Mouse (Mus musculus) stomach, embryonic 14.5 days (tissue): ENCODE measurements around the gene Gm4969. TPM values are rescaled to one million over a fixed set of nuclear protein-coding genes. Genes with fewer than 3 reads are reported as not detected.

Source experiments
- ATAC-seq: fragments of 200-750 bp; cut with Nextera tagmentation; 2 replicates; pipeline ENCODE4 v1.8.0; 2017; ENCODE audit warnings: low read depth, moderate TSS enrichment; ENCODE audit not compliant: insufficient number of reproducible peaks, insufficient read depth, low FRiP score
- H3K27ac ChIP-seq: fragments of 300-500 bp; sonication (generic); 2 replicates; pipeline ENCODE4 v1.5.1; 2014; ENCODE audit warnings: mild to moderate bottlenecking, low read length, moderate library complexity, mixed read lengths
- H3K27me3 ChIP-seq: fragments of 300-500 bp; sonication (generic); 2 replicates; pipeline ENCODE4 v1.6.1; 2014; ENCODE audit warnings: low read length, control low read depth, mixed read lengths; ENCODE audit not compliant: control insufficient read depth, insufficient read depth
- H3K36me3 ChIP-seq: fragments of 300-500 bp; sonication (generic); 2 replicates; pipeline ENCODE4 v1.6.1; 2014; ENCODE audit warnings: mild to moderate bottlenecking, control low read depth, low read length, moderate library complexity, mixed read lengths; ENCODE audit not compliant: control insufficient read depth, insufficient read depth
- H3K4me1 ChIP-seq: fragments of 300-500 bp; sonication (generic); 2 replicates; pipeline ENCODE4 v1.6.1; 2014; ENCODE audit warnings: low read length, control low read depth, mixed read lengths; ENCODE audit not compliant: control insufficient read depth, insufficient read depth
- H3K4me2 ChIP-seq: fragments of 300-500 bp; sonication (generic); replicated peaks from 2 replicates; pipeline ENCODE4 v1.6.1; 2014; ENCODE audit warnings: low read depth, low read length, control low read depth
- H3K4me3 ChIP-seq: fragments of 300-500 bp; sonication (generic); 2 replicates; pipeline ENCODE4 v1.5.1; 2014; ENCODE audit warnings: low read depth, low read length, control low read depth
- H3K9ac ChIP-seq: fragments of 300-500 bp; sonication (generic); replicated peaks from 2 replicates; pipeline ENCODE4 v1.6.1; 2014; ENCODE audit warnings: low read depth, mild to moderate bottlenecking, control low read depth, low read length, moderate library complexity, mixed read lengths
- H3K9me3 ChIP-seq: fragments of 300-500 bp; sonication (generic); 2 replicates; pipeline ENCODE4 v1.6.1; 2016; ENCODE audit warnings: low read depth, low read length, control low read depth; ENCODE audit not compliant: control insufficient read depth
- WGBS: fragments of 180-500 bp; shearing (Covaris S2); extraction: QIAGEN DNeasy Blood & Tissue Kit; methylation state at CpG from one replicate; pipeline ENCODE4 v1.1.7; 2014; 5-methylcytosine and 5-hydroxymethylcytosine counted together
- polyA plus RNA-seq: library from polyadenylated mRNA; unstranded; fragments of >200 nt; fragmentation: Nextera tagmentation; extraction: Ambion mirVana; gene quantifications from 2 replicates; pipeline ENCODE4 v1.2.1, GENCODE M21; 2014

The Gm4969 gene
- polyA plus RNA-seq, 1 experiment from 2014 or later, result 4.6 TPM

DNA sequence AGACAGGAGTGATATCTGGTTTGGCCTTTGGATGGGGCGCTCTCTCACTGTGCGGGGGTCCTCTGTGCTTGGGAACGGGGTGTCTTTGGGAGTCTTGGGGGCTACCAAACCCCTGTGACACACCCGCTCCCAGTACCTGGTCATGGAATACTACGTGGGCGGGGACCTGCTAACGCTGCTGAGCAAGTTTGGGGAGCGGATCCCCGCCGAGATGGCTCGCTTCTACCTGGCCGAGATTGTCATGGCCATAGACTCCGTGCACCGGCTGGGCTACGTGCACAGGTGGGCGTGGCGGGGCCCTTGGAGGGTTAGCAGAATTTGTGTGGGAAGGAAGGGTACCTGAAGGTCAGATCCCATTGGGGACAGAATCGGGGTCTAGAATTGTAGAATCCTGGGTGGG lies 31.4 kb downstream of the Gm4969 start:
- no peak for ATAC-seq
- peaks cover 26% of the 10 kb centered on the region for H3K36me3 ChIP-seq
- no peak overlapping the region for H3K9ac ChIP-seq
- H3K4me1 ChIP-seq, result peaks cover 43% of the 10 kb centered on the region
- no peaks in the 10 kb centered on the region for H3K9me3 ChIP-seq
- H3K27ac ChIP-seq, result no peak overlapping the region
- H3K27me3 ChIP-seq, result no peaks in the 10 kb centered on the region
- no peak overlapping the region for H3K4me2 ChIP-seq
- 67% methylated on average over 18 of the region's 18 CpGs for WGBS
- no peak overlapping the region for H3K4me3 ChIP-seq

DNA sequence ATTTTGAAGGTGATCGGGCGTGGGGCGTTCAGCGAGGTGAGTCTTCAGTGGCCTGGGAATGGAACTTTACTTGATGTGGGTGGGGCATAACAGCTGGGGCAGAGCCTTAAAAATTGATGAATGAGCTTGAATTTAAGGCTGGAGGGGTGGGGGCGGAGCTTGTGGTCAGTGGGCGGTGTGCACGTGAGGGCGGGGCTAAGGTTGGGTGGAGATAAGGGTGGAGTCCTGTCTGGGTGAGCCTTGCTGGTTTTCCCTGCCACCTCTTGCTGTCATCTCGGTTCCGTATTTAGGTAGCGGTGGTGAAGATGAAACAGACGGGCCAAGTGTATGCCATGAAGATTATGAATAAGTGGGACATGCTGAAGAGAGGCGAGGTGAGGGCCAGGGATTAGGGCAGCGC lies 32.1 kb downstream of the Gm4969 start:
- Histone ChIP-seq H3K4me3 (peak overlapping the region; percentile 23; the same call in 1 of the 2 replicates), H3K27ac (no peak overlapping the region), H3K27me3 (no peaks in the 10 kb centered on the region), H3K36me3 (peaks cover 33% of the 10 kb centered on the region), H3K9me3 (no peaks in the 10 kb centered on the region), H3K4me2 (peak overlapping the region; percentile 40), H3K4me1 (peaks cover 43% of the 10 kb centered on the region), H3K9ac (0 out of 2 replicates have a peak overlapping the region, but pooled peaks have one; percentile 19)
- WGBS, result 6% methylated on average over 14 of the region's 14 CpGs
- peak; percentile 43; the same call in 1 of the 2 replicates for ATAC-seq

DNA sequence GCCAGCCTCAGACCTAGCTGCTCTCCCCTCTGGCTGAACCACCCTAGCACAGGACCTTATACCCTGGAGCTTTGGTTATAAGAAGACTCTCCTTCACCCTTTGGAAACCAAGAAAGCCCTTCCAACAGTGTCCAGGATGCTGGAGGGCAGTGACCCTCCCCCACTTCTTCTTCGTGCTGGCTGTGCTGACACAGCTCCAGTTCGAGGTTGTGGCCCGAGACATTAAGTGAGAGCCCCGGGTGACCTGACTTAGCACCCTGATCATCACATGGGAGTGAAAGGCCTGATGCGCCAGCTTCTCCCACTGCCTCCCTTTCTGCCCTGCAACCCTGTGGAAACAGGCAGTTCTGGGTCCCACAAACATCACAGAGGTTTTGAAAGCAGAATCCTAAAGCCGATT lies 32.7 kb downstream of the Gm4969 start:
- Histone ChIP-seq H3K4me3 (peak overlapping the region; percentile 23; the same call in 1 of the 2 replicates), H3K36me3 (peaks cover 38% of the 10 kb centered on the region)
- WGBS, result 7% methylated on average over 6 of the region's 6 CpGs

DNA sequence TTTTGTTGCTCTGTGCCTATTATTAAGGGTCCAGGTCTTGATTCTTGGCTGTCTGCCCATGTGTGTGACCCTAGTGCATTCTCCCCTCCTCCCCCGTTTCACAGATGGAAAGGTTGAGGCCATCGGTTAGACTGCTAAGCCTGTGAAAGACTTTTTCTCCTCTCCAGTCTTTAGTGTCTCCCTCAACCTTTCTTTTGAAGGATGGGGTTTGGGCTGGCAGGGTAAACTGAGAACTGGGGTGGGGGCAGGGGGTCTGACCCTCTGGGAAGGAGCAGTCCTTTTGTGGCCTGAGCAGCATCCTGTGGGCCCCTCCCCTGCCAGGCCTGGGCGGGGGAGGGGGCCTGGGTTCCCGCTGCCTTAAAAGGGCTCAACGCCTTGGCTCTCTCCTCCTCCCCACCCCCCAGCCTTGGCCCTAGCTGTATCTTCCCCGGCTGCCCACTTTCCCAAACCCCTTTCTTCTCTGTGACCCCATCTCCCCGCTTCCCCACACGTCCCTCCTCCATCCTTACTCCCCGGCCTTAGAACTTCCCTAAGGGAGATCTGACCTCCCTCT lies 33.2 kb downstream of the Gm4969 start:
- ATAC-seq, result no peak
- Histone ChIP-seq H3K9me3 (no peaks in the 10 kb centered on the region), H3K27me3 (no peaks in the 10 kb centered on the region), H3K36me3 (peaks cover 43% of the 10 kb centered on the region), H3K4me2 (peak overlapping the region; percentile 40), H3K4me3 (peak overlapping the region; percentile 23; the same call in 1 of the 2 replicates), H3K9ac (peak overlapping the region; percentile 19; the same call in 1 of the 2 replicates), H3K4me1 (peaks cover 43% of the 10 kb centered on the region), H3K27ac (peak overlapping the region; percentile 75; the same call in 1 of the 2 replicates)
- WGBS, result 28% methylated on average over 8 of the region's 9 CpGs

More for the DNA sequence above, 32.7 kb downstream of the Gm4969 start:
- Histone ChIP-seq H3K27me3 (no peaks in the 10 kb centered on the region), H3K4me1 (peaks cover 43% of the 10 kb centered on the region), H3K4me2 (peak overlapping the region; percentile 40), H3K9ac (peak overlapping the region; percentile 19; the same call in 1 of the 2 replicates), H3K9me3 (no peaks in the 10 kb centered on the region), H3K27ac (peak overlapping the region; percentile 75; the same call in 1 of the 2 replicates)
- ATAC-seq, result no peak

DNA sequence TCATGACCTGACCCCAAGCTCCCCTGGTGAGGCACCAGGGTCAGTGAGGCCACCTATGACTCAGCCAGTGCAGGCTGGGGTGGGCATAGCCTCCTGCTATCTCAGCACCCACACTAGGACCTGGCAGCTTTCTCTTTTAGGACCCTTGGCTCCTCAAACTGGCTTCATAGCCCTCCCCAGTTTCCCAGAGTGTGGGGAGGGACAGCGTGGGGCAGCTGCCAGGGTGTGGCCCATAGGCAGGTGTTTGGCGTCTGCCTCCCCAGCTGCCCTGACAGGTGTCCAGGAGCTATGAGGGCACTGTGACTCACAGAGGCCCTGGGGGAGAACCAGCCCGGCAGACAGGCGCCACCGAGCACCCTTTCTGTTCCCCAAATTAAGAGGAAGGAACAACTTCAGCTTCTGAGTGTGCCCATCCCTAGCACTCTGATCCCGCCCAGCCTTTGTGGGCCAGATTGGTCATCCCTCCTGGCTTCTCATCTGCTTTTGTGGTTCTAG lies 33.8 kb downstream of the Gm4969 start:
- Histone ChIP-seq H3K27ac (peak overlapping the region; percentile 45; the same call in 1 of the 2 replicates), H3K36me3 (peaks cover 50% of the 10 kb centered on the region), H3K4me3 (peak overlapping the region; percentile 23), H3K9me3 (no peaks in the 10 kb centered on the region), H3K4me2 (peak overlapping the region; percentile 40), H3K9ac (peak overlapping the region; percentile 4; the same call in 1 of the 2 replicates), H3K4me1 (peaks cover 43% of the 10 kb centered on the region), H3K27me3 (no peaks in the 10 kb centered on the region)
- WGBS, result 50% methylated on average over 6 of the region's 6 CpGs
- no peak for ATAC-seq

DNA sequence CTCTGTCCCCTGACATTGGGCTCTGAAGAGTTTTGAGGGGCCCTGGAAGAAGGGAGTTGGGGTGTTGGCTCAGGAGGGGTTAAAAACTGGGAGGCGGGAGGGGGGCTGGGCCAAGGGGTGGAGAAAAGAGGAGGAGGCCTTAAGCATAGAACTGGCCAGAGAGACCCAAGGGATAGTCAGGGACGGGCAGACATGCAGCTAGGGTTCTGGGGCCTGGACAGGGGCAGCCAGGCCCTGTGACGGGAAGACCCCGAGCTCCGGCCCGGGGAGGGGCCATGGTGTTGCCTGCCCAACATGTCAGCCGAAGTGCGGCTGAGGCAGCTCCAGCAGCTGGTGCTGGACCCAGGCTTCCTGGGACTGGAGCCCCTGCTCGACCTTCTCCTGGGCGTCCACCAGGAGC lies 34.5 kb downstream of the Gm4969 start, which contains the start of gene Dmpk:
Gene Dmpk, plus strand, starts transcription at position 149 of the 400 bp plus-strand sequence.
- H3K4me1 ChIP-seq, result peaks cover 43% of the 10 kb centered on the region
- peak within 1 kb of the TSS; percentile 4; the same call in 1 of the 2 replicates for H3K9ac ChIP-seq
- H3K27me3 ChIP-seq, result no peaks in the 10 kb centered on the region
- H3K36me3 ChIP-seq, result peaks cover 52% of the 10 kb centered on the region
- peak; percentile 49; the same call in 1 of the 2 replicates for ATAC-seq
- peak within 1 kb of the TSS; percentile 23 for H3K4me3 ChIP-seq
- H3K9me3 ChIP-seq, result no peaks in the 10 kb centered on the region
- 24% methylated on average over 10 of the region's 10 CpGs for WGBS
- H3K27ac ChIP-seq, result peak within 1 kb of the TSS; percentile 45; the same call in 1 of the 2 replicates
- H3K4me2 ChIP-seq, result peak within 1 kb of the TSS; percentile 40

DNA sequence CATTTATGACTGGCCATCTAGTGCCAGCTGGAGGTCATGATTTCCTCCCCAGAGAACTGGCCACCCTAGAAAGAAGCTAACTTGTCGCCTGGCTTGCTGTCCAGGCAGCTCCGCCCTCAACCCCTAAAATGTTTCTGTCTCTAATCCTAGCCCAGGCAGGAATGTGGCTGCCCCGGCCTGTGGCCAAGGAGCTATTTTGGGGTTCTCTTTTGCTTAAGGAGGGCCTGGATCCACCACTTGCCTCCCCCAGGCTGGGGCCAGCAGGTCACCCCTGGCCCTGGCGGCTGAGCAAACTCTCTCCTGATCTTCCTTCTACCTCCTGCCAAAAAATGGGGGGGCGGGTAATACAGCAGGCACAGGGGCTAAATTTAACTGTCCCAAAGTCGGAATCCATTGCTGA lies 35.1 kb downstream of the Gm4969 start:
- H3K4me3 ChIP-seq, result peak overlapping the region; percentile 23; the same call in 1 of the 2 replicates
- H3K9me3 ChIP-seq, result no peaks in the 10 kb centered on the region
- H3K4me1 ChIP-seq, result peaks cover 43% of the 10 kb centered on the region
- peak overlapping the region; percentile 40; the same call in 1 of the 2 replicates for H3K4me2 ChIP-seq
- no peak overlapping the region for H3K9ac ChIP-seq
- peaks cover 52% of the 10 kb centered on the region for H3K36me3 ChIP-seq
- WGBS, result 41% methylated on average over 6 of the region's 6 CpGs
- no peak for ATAC-seq
- H3K27ac ChIP-seq, result no peak overlapping the region
- no peaks in the 10 kb centered on the region for H3K27me3 ChIP-seq

DNA sequence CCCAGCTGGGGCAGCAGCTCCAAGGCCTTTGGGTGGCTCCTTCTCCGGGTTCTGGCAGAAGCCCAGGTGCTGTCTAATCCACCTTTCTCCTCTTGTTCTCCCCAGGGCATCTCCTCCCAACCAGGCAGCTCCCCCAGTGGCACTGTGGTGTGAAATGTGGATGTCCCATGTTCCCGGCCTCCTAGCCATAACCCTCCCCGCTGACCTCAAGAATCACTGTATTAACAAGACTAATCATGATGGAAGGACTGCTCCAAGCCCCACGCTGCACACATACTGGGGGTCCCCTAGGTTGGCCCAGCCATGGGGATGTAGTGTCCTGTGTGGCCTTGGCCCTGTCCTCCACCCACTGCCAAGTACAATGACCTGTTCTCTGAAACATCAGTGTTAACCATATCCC lies 36.0 kb downstream of the Gm4969 start:
- WGBS, result 90% methylated on average over 4 of the region's 4 CpGs
- no peak for ATAC-seq
- Histone ChIP-seq H3K36me3 (peaks cover 46% of the 10 kb centered on the region), H3K27ac (no peak overlapping the region), H3K27me3 (no peaks in the 10 kb centered on the region), H3K9me3 (no peaks in the 10 kb centered on the region), H3K9ac (no peak overlapping the region), H3K4me2 (no peak overlapping the region), H3K4me3 (no peak overlapping the region), H3K4me1 (peaks cover 51% of the 10 kb centered on the region)
